31 mouse cellular contexts compared by ENCODE assay signal in the genomic region with DNA sequence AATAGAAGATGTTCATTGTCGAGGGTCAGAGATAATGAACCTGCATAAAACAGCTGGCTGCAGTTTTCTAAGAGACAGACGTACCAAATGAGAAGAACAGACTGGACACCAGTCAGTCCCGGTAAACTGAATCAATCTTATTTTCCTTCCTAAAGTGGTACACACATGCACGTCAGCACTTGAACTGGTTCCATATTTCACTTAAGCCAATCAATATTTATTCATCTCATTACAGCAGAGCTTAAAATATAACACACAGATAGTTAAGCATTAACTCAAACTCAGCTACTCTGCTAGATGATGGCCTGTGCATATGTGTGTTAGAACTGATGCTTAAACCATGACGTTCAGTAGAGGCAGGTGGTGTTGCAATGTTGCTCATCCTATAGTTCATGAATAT.
"Had no signal": no experiment of that assay in that cellular context is flagged by ENCODE, and none has a peak within 500 bp of the region (broad histone marks: within the 10 kb centered on the region; RNA-seq: fewer than 3 reads in every experiment).

No protein-coding gene starts in this region.

- H3K4me3 ChIP-seq: left cerebral cortex, adult 2 months; limb, embryonic 10.5 days; limb, embryonic 12.5 days; limb, embryonic 13.5 days; limb, embryonic 15.5 days; liver, embryonic 13.5 days; liver, embryonic 15.5 days; lung, embryonic 15.5 days; megakaryocyte, embryonic 14.5 days; midbrain, embryonic 10.5 days; midbrain, embryonic 12.5 days; midbrain, embryonic 13.5 days; midbrain, embryonic 15.5 days; myocyte; neural tube, embryonic 12.5 days; neural tube, embryonic 13.5 days had no signal

- H3K27ac ChIP-seq: left cerebral cortex, adult 2 months; limb, embryonic 10.5 days; limb, embryonic 12.5 days; limb, embryonic 13.5 days; limb, embryonic 15.5 days; liver, embryonic 13.5 days; liver, embryonic 14.5 days; liver, embryonic 15.5 days; lung, embryonic 15.5 days; macrophage; midbrain, embryonic 10.5 days; midbrain, embryonic 12.5 days; midbrain, embryonic 13.5 days; midbrain, embryonic 15.5 days; neural tube, embryonic 12.5 days; neural tube, embryonic 13.5 days had no signal

- H3K27me3 ChIP-seq: limb, embryonic 12.5 days; limb, embryonic 13.5 days; limb, embryonic 15.5 days; liver, embryonic 13.5 days; liver, embryonic 15.5 days; lung, embryonic 15.5 days; megakaryocyte, embryonic 14.5 days; midbrain, embryonic 12.5 days; midbrain, embryonic 13.5 days; midbrain, embryonic 15.5 days; neural tube, embryonic 12.5 days; neural tube, embryonic 13.5 days had no signal

- H3K36me3 ChIP-seq: limb, embryonic 10.5 days; limb, embryonic 12.5 days; limb, embryonic 13.5 days; limb, embryonic 15.5 days; liver, embryonic 13.5 days; liver, embryonic 15.5 days; lung, embryonic 15.5 days; midbrain, embryonic 10.5 days; midbrain, embryonic 12.5 days; midbrain, embryonic 13.5 days; midbrain, embryonic 15.5 days; neural tube, embryonic 12.5 days; neural tube, embryonic 13.5 days had no signal

- ATAC-seq: lung, postnatal 0 days; midbrain, embryonic 13.5 days; midbrain, embryonic 15.5 days; midbrain, embryonic 16.5 days had no signal

- H3K4me2 ChIP-seq: limb, embryonic 12.5 days; limb, embryonic 13.5 days; limb, embryonic 15.5 days; liver, embryonic 11.5 days; liver, embryonic 13.5 days; liver, embryonic 15.5 days; lung, embryonic 14.5 days; lung, embryonic 15.5 days; midbrain, embryonic 11.5 days; midbrain, embryonic 12.5 days; midbrain, embryonic 13.5 days; midbrain, embryonic 15.5 days; neural tube, embryonic 12.5 days; neural tube, embryonic 13.5 days had no signal

- H3K9me3 ChIP-seq: limb, embryonic 10.5 days; limb, embryonic 12.5 days; limb, embryonic 13.5 days; limb, embryonic 15.5 days; liver, embryonic 13.5 days; liver, embryonic 15.5 days; lung, embryonic 15.5 days; midbrain, embryonic 10.5 days; midbrain, embryonic 12.5 days; midbrain, embryonic 13.5 days; midbrain, embryonic 15.5 days; neural tube, embryonic 12.5 days; neural tube, embryonic 13.5 days had no signal

- H3K4me1 ChIP-seq: limb, embryonic 10.5 days; limb, embryonic 12.5 days; limb, embryonic 13.5 days; limb, embryonic 15.5 days; liver, embryonic 13.5 days; liver, embryonic 15.5 days; lung, embryonic 15.5 days; megakaryocyte, embryonic 14.5 days; midbrain, embryonic 12.5 days; midbrain, embryonic 13.5 days; midbrain, embryonic 15.5 days; neural tube, embryonic 12.5 days; neural tube, embryonic 13.5 days had no signal

- H3K9ac ChIP-seq: limb, embryonic 12.5 days; limb, embryonic 13.5 days; limb, embryonic 15.5 days; liver, embryonic 13.5 days; liver, embryonic 14.5 days; liver, embryonic 15.5 days; lung, embryonic 14.5 days; lung, embryonic 15.5 days; midbrain, embryonic 12.5 days; midbrain, embryonic 13.5 days; midbrain, embryonic 15.5 days; neural tube, embryonic 12.5 days; neural tube, embryonic 13.5 days had no signal

- DNase-seq: left cerebral cortex, postnatal 4 days; liver, embryonic 13.5 days; lung, adult 18-20 months; lung, adult 2 months; lung, embryonic 14.5 days; lung, postnatal 10 days; lung, postnatal 14 days; lung, postnatal 36 days; lung, postnatal 4 days; midbrain, embryonic 14.5 days had no signal
